Mouse (Mus musculus): Measurements from ENCODE around the gene Skida1. TPM values are rescaled to one million over a fixed set of nuclear protein-coding genes. Genes with fewer than 3 reads are reported as not detected.

The Skida1 gene
- polyA plus RNA-seq, 1 experiment from 2014 or later = 17.7 TPM

GRCm38 (mm10) chr2:18053243-18053950 lies 4.5 kb upstream of the Skida1 start:
- peak overlapping the region; percentile 95; the same call in 1 of the 2 replicates for H3K4me2 ChIP-seq (replicated peaks)
- no peaks in the 10 kb centered on the region for H3K9me3 ChIP-seq (replicated peaks)
- ATAC-seq (ENCODE audit: low FRiP score) = no peak
- no peaks in the 10 kb centered on the region for H3K36me3 ChIP-seq
- no peak overlapping the region for H3K4me3 ChIP-seq
- no peaks in the 10 kb centered on the region for H3K27me3 ChIP-seq
- H3K4me1 ChIP-seq = peaks cover 32% of the 10 kb centered on the region
- peak overlapping the region; percentile 100 for H3K27ac ChIP-seq
- no peak overlapping the region for H3K9ac ChIP-seq
- WGBS = 16% methylated on average over 1 of the region's 1 CpGs

- no peaks in the 10 kb centered on the region for H3K27me3 ChIP-seq
- H3K9me3 ChIP-seq (replicated peaks) = no peaks in the 10 kb centered on the region
- no peak for ATAC-seq (ENCODE audit: low FRiP score)
- WGBS = 21% methylated on average over 3 of the region's 3 CpGs
- no peak overlapping the region for H3K9ac ChIP-seq
- H3K27ac ChIP-seq = peak overlapping the region; percentile 44; the same call in 1 of the 2 replicates
- no peak overlapping the region for H3K4me3 ChIP-seq
- H3K4me2 ChIP-seq (replicated peaks) = 0 out of 2 replicates have a peak overlapping the region, but pooled peaks have one; percentile 19
- no peaks in the 10 kb centered on the region for H3K36me3 ChIP-seq
- peaks cover 30% of the 10 kb centered on the region for H3K4me1 ChIP-seq
Measured at GRCm38 (mm10) chr2:18052581-18052980, 3.7 kb upstream of the Skida1 start.

- Histone ChIP-seq H3K9me3 (replicated peaks) (no peaks in the 10 kb centered on the region), H3K9ac (peak overlapping the region; percentile 58; the same call in 1 of the 2 replicates), H3K4me3 (no peak overlapping the region; the same call in 1 of the 2 replicates), H3K27me3 (no peaks in the 10 kb centered on the region), H3K4me1 (peaks cover 30% of the 10 kb centered on the region), H3K36me3 (no peaks in the 10 kb centered on the region), H3K27ac (peak overlapping the region; percentile 100), H3K4me2 (replicated peaks) (peak overlapping the region; percentile 82)
- no peak for ATAC-seq (ENCODE audit: low FRiP score)
- WGBS = 21% methylated on average over 3 of the region's 3 CpGs
Measured at GRCm38 (mm10) chr2:18051831-18052170, 3.0 kb upstream of the Skida1 start.

GRCm38 (mm10) chr2:18051026-18051830 lies 2.4 kb upstream of the Skida1 start:
- H3K9ac ChIP-seq = peak overlapping the region; percentile 100
- H3K36me3 ChIP-seq = no peaks in the 10 kb centered on the region
- peak overlapping the region; percentile 15; the same call in 1 of the 2 replicates for H3K4me3 ChIP-seq
- H3K4me2 ChIP-seq (replicated peaks) = peak overlapping the region; percentile 82
- no peaks in the 10 kb centered on the region for H3K27me3 ChIP-seq
- H3K27ac ChIP-seq = peak overlapping the region; percentile 100
- H3K4me1 ChIP-seq = peaks cover 30% of the 10 kb centered on the region
- ATAC-seq (ENCODE audit: low FRiP score) = no peak
- no peaks in the 10 kb centered on the region for H3K9me3 ChIP-seq (replicated peaks)
- WGBS = 10% methylated on average over 11 of the region's 11 CpGs

GRCm38 (mm10) chr2:18050541-18050985 lies 1.7 kb upstream of the Skida1 start:
- Histone ChIP-seq H3K27me3 (no peaks in the 10 kb centered on the region), H3K9ac (peak overlapping the region; percentile 100), H3K4me2 (replicated peaks) (peak overlapping the region; percentile 82), H3K27ac (peak overlapping the region; percentile 100), H3K36me3 (no peaks in the 10 kb centered on the region), H3K9me3 (replicated peaks) (no peaks in the 10 kb centered on the region), H3K4me1 (peaks cover 30% of the 10 kb centered on the region), H3K4me3 (peak overlapping the region; percentile 15)
- ATAC-seq (ENCODE audit: low FRiP score) = no peak
- WGBS = 4% methylated on average over 10 of the region's 10 CpGs

DNA sequence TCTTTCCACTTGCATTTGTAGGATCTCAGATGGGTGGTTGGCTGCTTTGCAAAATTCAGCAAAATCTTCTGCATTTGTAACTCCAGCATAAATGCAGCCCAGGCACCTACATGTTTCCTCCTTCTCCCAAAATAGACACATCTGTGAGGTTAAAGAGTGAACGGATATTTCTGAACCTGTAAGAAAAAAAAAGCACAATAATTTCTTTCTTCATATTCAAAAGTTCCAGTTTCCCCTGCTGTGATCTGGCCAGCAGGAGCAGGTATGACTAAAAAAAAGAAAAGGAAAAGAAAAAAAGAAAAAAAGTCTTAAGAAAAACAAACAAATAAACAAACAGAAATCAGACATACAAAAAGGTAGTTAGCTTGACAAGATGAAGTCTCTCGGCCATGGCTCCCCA lies 1.2 kb upstream of the Skida1 start:
- Histone ChIP-seq H3K27me3 (no peaks in the 10 kb centered on the region), H3K4me3 (peak overlapping the region; percentile 100), H3K4me1 (peaks cover 30% of the 10 kb centered on the region), H3K27ac (peak overlapping the region; percentile 100), H3K4me2 (replicated peaks) (peak overlapping the region; percentile 82), H3K9ac (peak overlapping the region; percentile 100), H3K9me3 (replicated peaks) (no peaks in the 10 kb centered on the region), H3K36me3 (no peaks in the 10 kb centered on the region)
- WGBS = 7% methylated on average over 2 of the region's 2 CpGs
- no peak for ATAC-seq (ENCODE audit: low FRiP score)

GRCm38 (mm10) chr2:18049279-18049821 lies 499 bp upstream of the Skida1 start:
- Histone ChIP-seq H3K4me3 (peak overlapping the region; percentile 100), H3K27me3 (no peaks in the 10 kb centered on the region), H3K36me3 (no peaks in the 10 kb centered on the region), H3K9me3 (replicated peaks) (no peaks in the 10 kb centered on the region), H3K9ac (peak overlapping the region; percentile 100), H3K4me1 (peaks cover 30% of the 10 kb centered on the region), H3K4me2 (replicated peaks) (peak overlapping the region; percentile 82), H3K27ac (peak overlapping the region; percentile 100)
- WGBS = under 1% methylated on average over 11 of the region's 11 CpGs
- peak; percentile 40 for ATAC-seq (ENCODE audit: low FRiP score)

DNA sequence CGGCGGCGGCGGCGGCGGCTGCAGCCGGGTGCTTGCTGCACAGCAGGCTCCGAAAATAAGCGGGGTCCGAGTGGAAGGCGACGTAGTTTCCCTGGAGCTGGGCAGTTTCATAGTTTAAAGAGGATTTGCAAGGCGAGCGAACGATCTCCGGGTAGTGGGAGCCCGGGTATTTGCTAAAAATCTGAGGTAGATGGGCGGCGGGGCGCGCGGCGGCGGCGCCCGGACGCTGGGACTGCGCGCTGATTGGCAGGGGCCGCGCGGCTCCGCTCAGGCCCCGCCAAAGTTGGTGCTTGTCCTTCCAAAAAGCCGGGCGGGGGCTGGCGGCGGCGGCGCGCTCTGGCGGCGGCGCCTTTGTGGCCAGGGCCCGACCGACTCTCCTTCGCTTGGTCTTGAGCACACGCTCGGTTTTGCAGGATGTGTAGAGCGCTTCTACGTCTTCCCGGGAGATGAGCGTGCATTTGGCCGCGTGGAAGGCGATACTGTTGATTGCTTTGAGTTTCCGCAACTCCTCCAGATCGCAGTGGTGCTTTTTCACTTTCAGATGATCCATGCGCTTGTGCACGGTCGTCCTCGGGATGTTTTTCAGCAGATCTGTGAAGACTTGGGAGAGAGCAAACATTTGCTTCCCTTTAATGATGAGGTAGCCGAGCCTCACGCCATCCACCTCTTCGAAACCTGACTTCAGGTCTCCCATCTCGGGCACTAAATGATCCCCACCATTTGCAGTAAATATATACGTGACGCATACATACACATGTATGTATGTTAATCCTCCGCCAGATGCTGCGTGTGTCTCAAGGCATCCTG lies 1.0 kb downstream of the Skida1 start:
- Histone ChIP-seq H3K4me2 (replicated peaks) (peak overlapping the region; percentile 82), H3K27me3 (no peaks in the 10 kb centered on the region), H3K4me1 (peaks cover 24% of the 10 kb centered on the region), H3K36me3 (no peaks in the 10 kb centered on the region), H3K27ac (peak overlapping the region; percentile 100), H3K4me3 (peak overlapping the region; percentile 100), H3K9ac (peak overlapping the region; percentile 100), H3K9me3 (replicated peaks) (no peaks in the 10 kb centered on the region)
- WGBS = under 1% methylated on average over 70 of the region's 70 CpGs
- ATAC-seq (ENCODE audit: low FRiP score) = peak; percentile 62

GRCm38 (mm10) chr2:18046758-18047645 lies 1.8 kb downstream of the Skida1 start:
- Histone ChIP-seq H3K4me3 (peak overlapping the region; percentile 100), H3K36me3 (no peaks in the 10 kb centered on the region), H3K27ac (peak overlapping the region; percentile 100), H3K27me3 (no peaks in the 10 kb centered on the region), H3K4me2 (replicated peaks) (peak overlapping the region; percentile 82), H3K4me1 (peaks cover 32% of the 10 kb centered on the region), H3K9me3 (replicated peaks) (no peaks in the 10 kb centered on the region), H3K9ac (peak overlapping the region; percentile 100)
- 0 out of 2 replicates have a peak, but pooled peaks have one; percentile 16 for ATAC-seq (ENCODE audit: low FRiP score)
- under 1% methylated on average over 54 of the region's 64 CpGs for WGBS

GRCm38 (mm10) chr2:18046186-18046585 lies 2.7 kb downstream of the Skida1 start:
- no peaks in the 10 kb centered on the region for H3K27me3 ChIP-seq
- H3K4me1 ChIP-seq = peaks cover 34% of the 10 kb centered on the region
- peak overlapping the region; percentile 82 for H3K4me2 ChIP-seq (replicated peaks)
- H3K36me3 ChIP-seq = no peaks in the 10 kb centered on the region
- H3K4me3 ChIP-seq = peak overlapping the region; percentile 100
- peak overlapping the region; percentile 100 for H3K9ac ChIP-seq
- H3K9me3 ChIP-seq (replicated peaks) = no peaks in the 10 kb centered on the region
- H3K27ac ChIP-seq = peak overlapping the region; percentile 100
- under 1% methylated on average over 4 of the region's 4 CpGs for WGBS
- ATAC-seq (ENCODE audit: low FRiP score) = no peak

GRCm38 (mm10) chr2:18045781-18046181 lies 3.1 kb downstream of the Skida1 start:
- Histone ChIP-seq H3K4me3 (peak overlapping the region; percentile 100), H3K9me3 (replicated peaks) (no peaks in the 10 kb centered on the region), H3K9ac (peak overlapping the region; percentile 100), H3K4me1 (peaks cover 35% of the 10 kb centered on the region), H3K27ac (peak overlapping the region; percentile 100), H3K4me2 (replicated peaks) (peak overlapping the region; percentile 82), H3K27me3 (no peaks in the 10 kb centered on the region), H3K36me3 (no peaks in the 10 kb centered on the region)
- 2% methylated on average over 6 of the region's 6 CpGs for WGBS
- ATAC-seq (ENCODE audit: low FRiP score) = no peak
